Mouse (Mus musculus) midbrain, embryonic 13.5 days (tissue): ENCODE data around the gene Pbx1. TPM values are rescaled to one million over a fixed set of nuclear protein-coding genes. Genes with fewer than 3 reads are reported as not detected.

Experiments
- ATAC-seq: fragments of 200-750 bp; cut with Nextera tagmentation; 2 replicates; pipeline ENCODE4 v1.8.0; 2017; ENCODE audit warnings: mild to moderate bottlenecking, moderate TSS enrichment, moderate library complexity
- H3K27ac ChIP-seq: fragments of 300-500 bp; sonication (generic); 2 replicates; pipeline ENCODE4 v1.5.1; 2015; ENCODE audit warnings: inconsistent platforms, mild to moderate bottlenecking, moderate library complexity
- H3K27me3 ChIP-seq: fragments of 300-500 bp; sonication (generic); 2 replicates; pipeline ENCODE4 v1.6.1; 2015; ENCODE audit warnings: mild to moderate bottlenecking, inconsistent platforms
- H3K36me3 ChIP-seq: fragments of 300-500 bp; sonication (generic); 2 replicates; pipeline ENCODE4 v1.6.1; 2015; ENCODE audit warnings: mild to moderate bottlenecking, inconsistent platforms
- H3K4me1 ChIP-seq: fragments of 300-500 bp; sonication (generic); replicated peaks from 2 replicates; pipeline ENCODE4 v1.6.1; 2015; ENCODE audit warnings: inconsistent platforms
- H3K4me2 ChIP-seq: fragments of 300-500 bp; sonication (generic); replicated peaks from 2 replicates; pipeline ENCODE4 v1.6.1; 2015; ENCODE audit warnings: moderate library complexity, mild to moderate bottlenecking, inconsistent platforms
- H3K4me3 ChIP-seq: fragments of 300-500 bp; sonication (generic); replicated peaks from 2 replicates; pipeline ENCODE4 v1.5.1; 2015; ENCODE audit warnings: mild to moderate bottlenecking, inconsistent platforms
- H3K9ac ChIP-seq: fragments of 300-500 bp; sonication (generic); replicated peaks from 2 replicates; pipeline ENCODE4 v1.6.1; 2015; ENCODE audit warnings: mild to moderate bottlenecking, inconsistent platforms
- H3K9me3 ChIP-seq: fragments of 300-500 bp; sonication (generic); 2 replicates; pipeline ENCODE4 v1.6.1; 2016; ENCODE audit warnings: mild to moderate bottlenecking, inconsistent platforms
- WGBS: fragments of 180-500 bp; shearing (Covaris S2); methylation state at CpG from one replicate; pipeline ENCODE4 v1.1.7; 2015; 5-methylcytosine and 5-hydroxymethylcytosine counted together
- polyA plus RNA-seq: library from polyadenylated mRNA; unstranded; fragments of >200 nt; fragmentation: Nextera tagmentation; extraction: Ambion mirVana; gene quantifications from 2 replicates; pipeline ENCODE4 v1.2.1, GENCODE M21; 2015

Pbx1 gene
- polyA plus RNA-seq, 1 experiment from 2014 or later = 91.4 TPM

GRCm38 (mm10) chr1:168432281-168432725 is 233 bp upstream of the Pbx1 start:
- Histone ChIP-seq H3K4me2 (peak overlapping the region; percentile 53), H3K4me3 (peak overlapping the region; percentile 31), H3K9ac (no peak overlapping the region; the same call in 1 of the 2 replicates), H3K4me1 (peaks cover 13% of the 10 kb centered on the region), H3K9me3 (no peaks in the 10 kb centered on the region), H3K27ac (peak overlapping the region; percentile 61; the same call in 1 of the 2 replicates), H3K27me3 (no peaks in the 10 kb centered on the region), H3K36me3 (no peaks in the 10 kb centered on the region)
- under 1% methylated on average over 17 of the region's 22 CpGs for WGBS
- peak; percentile 99 for ATAC-seq

GRCm38 (mm10) chr1:168431711-168432231 is 299 bp downstream of the Pbx1 start:
- Histone ChIP-seq H3K4me1 (peaks cover 18% of the 10 kb centered on the region), H3K4me2 (peak overlapping the region; percentile 65), H3K9me3 (no peaks in the 10 kb centered on the region), H3K27ac (peak overlapping the region; percentile 100), H3K27me3 (no peaks in the 10 kb centered on the region), H3K9ac (peak overlapping the region; percentile 99), H3K4me3 (peak overlapping the region; percentile 94), H3K36me3 (no peaks in the 10 kb centered on the region)
- peak; percentile 96 for ATAC-seq
- WGBS = 0% methylated on average over 12 of the region's 14 CpGs

- Histone ChIP-seq H3K9ac (peak overlapping the region; percentile 99), H3K36me3 (no peaks in the 10 kb centered on the region), H3K4me3 (peak overlapping the region; percentile 94), H3K27ac (peak overlapping the region; percentile 100), H3K4me2 (peak overlapping the region; percentile 65), H3K27me3 (no peaks in the 10 kb centered on the region), H3K9me3 (no peaks in the 10 kb centered on the region), H3K4me1 (peaks cover 25% of the 10 kb centered on the region)
- no peak for ATAC-seq
- WGBS = 0% methylated on average over 37 of the region's 37 CpGs
Measured at GRCm38 (mm10) chr1:168430868-168431710, 981 bp downstream of the Pbx1 start.

- no peak for ATAC-seq
- H3K36me3 ChIP-seq = no peaks in the 10 kb centered on the region
- H3K9me3 ChIP-seq = no peaks in the 10 kb centered on the region
- H3K4me1 ChIP-seq = peaks cover 36% of the 10 kb centered on the region
- H3K4me3 ChIP-seq = peak overlapping the region; percentile 94
- H3K4me2 ChIP-seq = peak overlapping the region; percentile 65
- WGBS = 2% methylated on average over 5 of the region's 5 CpGs
- H3K27ac ChIP-seq = peak overlapping the region; percentile 79
- peak overlapping the region; percentile 99 for H3K9ac ChIP-seq
- no peaks in the 10 kb centered on the region for H3K27me3 ChIP-seq
Measured at GRCm38 (mm10) chr1:168429856-168430644, 2.0 kb downstream of the Pbx1 start.

- Histone ChIP-seq H3K27me3 (no peaks in the 10 kb centered on the region), H3K9me3 (no peaks in the 10 kb centered on the region), H3K9ac (peak overlapping the region; percentile 99), H3K4me3 (peak overlapping the region; percentile 94), H3K27ac (peak overlapping the region; percentile 79), H3K4me2 (peak overlapping the region; percentile 65), H3K36me3 (no peaks in the 10 kb centered on the region), H3K4me1 (peaks cover 42% of the 10 kb centered on the region)
- no peak for ATAC-seq
- WGBS = 2% methylated on average over 5 of the region's 5 CpGs
Measured at GRCm38 (mm10) chr1:168429406-168429805, 2.7 kb downstream of the Pbx1 start.

- ATAC-seq = no peak
- Histone ChIP-seq H3K36me3 (0 out of 2 replicates have a peak, but pooled peaks cover 1% of the 10 kb centered on the region), H3K9me3 (no peaks in the 10 kb centered on the region), H3K4me2 (peak overlapping the region; percentile 65), H3K9ac (peak overlapping the region; percentile 69), H3K4me1 (peaks cover 54% of the 10 kb centered on the region), H3K27me3 (no peaks in the 10 kb centered on the region), H3K4me3 (peak overlapping the region; percentile 94), H3K27ac (peak overlapping the region; percentile 72)
- WGBS = 9% methylated on average over 6 of the region's 6 CpGs
Measured at GRCm38 (mm10) chr1:168428255-168428654, 3.8 kb downstream of the Pbx1 start.

GRCm38 (mm10) chr1:168427596-168427995 is 4.5 kb downstream of the Pbx1 start:
- Histone ChIP-seq H3K27ac (peak overlapping the region; percentile 72), H3K9ac (peak overlapping the region; percentile 69), H3K27me3 (no peaks in the 10 kb centered on the region), H3K4me3 (peak overlapping the region; percentile 94), H3K36me3 (0 out of 2 replicates have a peak, but pooled peaks cover 4% of the 10 kb centered on the region), H3K4me1 (peaks cover 60% of the 10 kb centered on the region), H3K9me3 (no peaks in the 10 kb centered on the region), H3K4me2 (peak overlapping the region; percentile 65)
- ATAC-seq = no peak
- WGBS = 5% methylated on average over 4 of the region's 4 CpGs

- Histone ChIP-seq H3K4me2 (peak overlapping the region; percentile 65), H3K27ac (peak overlapping the region; percentile 72), H3K9ac (peak overlapping the region; percentile 69), H3K27me3 (no peaks in the 10 kb centered on the region), H3K36me3 (peaks cover 8% of the 10 kb centered on the region; the same call in 1 of the 2 replicates), H3K4me1 (peaks cover 65% of the 10 kb centered on the region), H3K9me3 (no peaks in the 10 kb centered on the region), H3K4me3 (peak overlapping the region; percentile 94)
- 41% methylated on average over 9 of the region's 9 CpGs for WGBS
- no peak for ATAC-seq
Measured at GRCm38 (mm10) chr1:168426900-168427299, 5.2 kb downstream of the Pbx1 start.

- Histone ChIP-seq H3K4me3 (peak overlapping the region; percentile 94), H3K9ac (peak overlapping the region; percentile 69), H3K27ac (peak overlapping the region; percentile 72), H3K36me3 (peaks cover 14% of the 10 kb centered on the region; the same call in 1 of the 2 replicates), H3K9me3 (no peaks in the 10 kb centered on the region), H3K4me2 (peak overlapping the region; percentile 65), H3K27me3 (no peaks in the 10 kb centered on the region), H3K4me1 (peaks cover 65% of the 10 kb centered on the region)
- 36% methylated on average over 7 of the region's 7 CpGs for WGBS
- ATAC-seq = no peak
Measured at GRCm38 (mm10) chr1:168426281-168426680, 5.8 kb downstream of the Pbx1 start.

GRCm38 (mm10) chr1:168425017-168425705 is 6.9 kb downstream of the Pbx1 start:
- no peaks in the 10 kb centered on the region for H3K27me3 ChIP-seq
- 21% methylated on average over 5 of the region's 5 CpGs for WGBS
- H3K4me1 ChIP-seq = peaks cover 72% of the 10 kb centered on the region
- H3K36me3 ChIP-seq = peaks cover 25% of the 10 kb centered on the region
- H3K4me3 ChIP-seq = peak overlapping the region; percentile 94
- peak overlapping the region; percentile 65 for H3K4me2 ChIP-seq
- ATAC-seq = no peak
- no peaks in the 10 kb centered on the region for H3K9me3 ChIP-seq
- no peak overlapping the region; the same call in 1 of the 2 replicates for H3K27ac ChIP-seq
- H3K9ac ChIP-seq = peak overlapping the region; percentile 69

GRCm38 (mm10) chr1:168423389-168423930 is 8.6 kb downstream of the Pbx1 start:
- Histone ChIP-seq H3K4me2 (peak overlapping the region; percentile 65), H3K36me3 (peaks cover 29% of the 10 kb centered on the region), H3K9ac (peak overlapping the region; percentile 41), H3K4me3 (peak overlapping the region; percentile 19), H3K27me3 (no peaks in the 10 kb centered on the region), H3K9me3 (no peaks in the 10 kb centered on the region), H3K4me1 (peaks cover 79% of the 10 kb centered on the region), H3K27ac (0 out of 2 replicates have a peak overlapping the region, but pooled peaks have one; percentile 14)
- ATAC-seq = no peak
- WGBS = 69% methylated on average over 11 of the region's 11 CpGs
